Mouse (Mus musculus) embryonic fibroblast, embryonic 13.5 days (primary cell): ENCODE data around the gene Apol9b.

Source experiments
- CTCF ChIP-seq: IDR thresholded peaks from 2 replicates; pipeline ENCODE4 v1.5.1; 2011; ENCODE audit warnings: mild to moderate bottlenecking, control low read depth, low read length, moderate library complexity, borderline replicate concordance; ENCODE audit not compliant: insufficient read depth
- POLR2A ChIP-seq: IDR thresholded peaks from 2 replicates; pipeline ENCODE4 v1.6.1; 2011; ENCODE audit warnings: low read depth, mild to moderate bottlenecking, control low read depth, low read length, moderate library complexity

DNA sequence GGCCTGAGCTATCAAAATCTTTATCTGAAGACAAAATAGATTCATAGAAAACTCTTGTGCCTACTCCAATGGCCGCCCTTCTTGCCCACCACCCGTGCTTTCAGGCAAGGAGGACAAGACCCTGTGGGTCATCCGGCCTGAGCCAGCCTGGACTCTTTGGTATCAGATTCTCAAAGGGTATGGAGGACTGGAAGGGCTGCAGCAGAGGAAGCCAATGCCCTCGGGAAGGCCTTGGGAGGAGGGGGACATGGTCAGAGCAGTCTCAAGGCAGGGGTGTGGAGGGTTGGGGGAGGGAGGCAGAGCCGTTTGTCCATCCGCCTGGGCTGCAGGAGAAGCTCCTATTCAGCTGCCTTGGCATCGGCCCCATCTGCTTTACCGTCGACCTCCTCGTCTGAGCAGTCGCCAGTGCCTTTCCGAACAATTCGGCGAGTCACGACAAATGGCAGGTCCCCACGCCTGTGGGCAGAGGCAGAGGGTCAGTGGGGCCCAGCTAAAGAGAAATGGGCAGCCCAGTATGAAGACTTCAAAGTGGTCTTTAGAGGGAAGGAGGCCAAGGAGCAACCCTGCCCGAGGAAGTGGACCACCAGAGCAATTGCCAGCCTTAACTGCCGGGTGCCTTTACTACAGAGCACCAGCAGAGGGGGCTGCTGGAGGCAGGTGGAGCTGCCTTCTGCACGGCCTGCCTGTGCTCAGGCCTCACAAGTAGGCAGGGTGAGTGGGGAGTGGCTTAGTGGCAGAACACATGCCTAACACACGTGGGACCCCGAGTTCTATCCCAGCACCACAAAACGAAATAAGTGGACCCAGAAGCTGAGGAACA, 32.9 kb downstream of the Apol9b start:
- TF ChIP-seq POLR2A: no peak
- TF ChIP-seq CTCF: peak; percentile 73; the same call in 1 of the 2 replicates
